ENCODE assay signal across 8 mouse cellular contexts in genomic region chr11:95824071-95824876, GRCm38 (mm10). TPM values are rescaled to one million over a fixed set of nuclear protein-coding genes. Genes with fewer than 3 reads are reported as not detected.
DNase-seq lines count a peak whose midpoint lies in the region; ATAC-seq and TF ChIP-seq lines count a peak whose summit lies in the region.

Gene Phospho1, plus strand, starts transcription at chr11:95824499.

- H3K9ac ChIP-seq in embryonic facial prominence, embryonic 15.5 days = peak within 1 kb of the TSS; percentile 50
- H3K9ac ChIP-seq in kidney, embryonic 15.5 days = peak within 1 kb of the TSS; percentile 61
- H3K9ac ChIP-seq in liver, embryonic 11.5 days (ENCODE audit: low read depth, low read length) = peak within 1 kb of the TSS; percentile 84
- peak within 1 kb of the TSS; percentile 54 for H3K9ac ChIP-seq in stomach, embryonic 14.5 days (replicated peaks; ENCODE audit: low read depth, low read length)

- no peak for TF ChIP-seq CTCF in bone marrow, adult 2 months (IDR thresholded peaks at IDR 0.05; ENCODE audit: control insufficient read depth, insufficient read depth, low read length)

- WGBS in bone marrow, adult 2 months = 1% methylated on average over 77 of the region's 78 CpGs
- under 1% methylated on average over 68 of the region's 78 CpGs for WGBS in embryonic facial prominence, embryonic 15.5 days
- WGBS in kidney, embryonic 15.5 days = under 1% methylated on average over 76 of the region's 78 CpGs
- WGBS in liver, embryonic 11.5 days = under 1% methylated on average over 78 of the region's 78 CpGs
- WGBS in stomach, embryonic 14.5 days = under 1% methylated on average over 77 of the region's 78 CpGs

- no peaks in the 10 kb centered on the region for H3K9me3 ChIP-seq in embryonic facial prominence, embryonic 15.5 days (replicated peaks)
- no peaks in the 10 kb centered on the region for H3K9me3 ChIP-seq in kidney, embryonic 15.5 days (replicated peaks)
- no peaks in the 10 kb centered on the region for H3K9me3 ChIP-seq in liver, embryonic 11.5 days (ENCODE audit: control insufficient read depth, low read length)
- no peaks in the 10 kb centered on the region for H3K9me3 ChIP-seq in stomach, embryonic 14.5 days (ENCODE audit: control insufficient read depth, low read depth, low read length)

- no peaks in the 10 kb centered on the region for H3K36me3 ChIP-seq in embryonic facial prominence, embryonic 15.5 days
- H3K36me3 ChIP-seq in kidney, embryonic 15.5 days = no peaks in the 10 kb centered on the region
- H3K36me3 ChIP-seq in liver, embryonic 11.5 days (ENCODE audit: control insufficient read depth, insufficient read depth, low read length) = no peaks in the 10 kb centered on the region
- H3K36me3 ChIP-seq in stomach, embryonic 14.5 days (ENCODE audit: control insufficient read depth, insufficient read depth, low read length) = no peaks in the 10 kb centered on the region

- peaks cover 46% of the 10 kb centered on the region for H3K27me3 ChIP-seq in embryonic facial prominence, embryonic 15.5 days
- H3K27me3 ChIP-seq in kidney, embryonic 15.5 days = peaks cover 54% of the 10 kb centered on the region
- peaks cover 21% of the 10 kb centered on the region for H3K27me3 ChIP-seq in liver, embryonic 11.5 days (replicated peaks; ENCODE audit: control insufficient read depth, insufficient read depth, low read length)
- peaks cover 26% of the 10 kb centered on the region for H3K27me3 ChIP-seq in stomach, embryonic 14.5 days (ENCODE audit: control insufficient read depth, insufficient read depth, low read length)

- TF ChIP-seq POLR2A in bone marrow, adult 2 months (IDR thresholded peaks at IDR 0.05; ENCODE audit: borderline replicate concordance, control insufficient read depth, low read depth, low read length) = peak; percentile 63; the same call in 1 of the 2 replicates

- H3K4me3 ChIP-seq in bone marrow, adult 2 months (replicated peaks; ENCODE audit: control insufficient read depth, low read depth, low read length) = peak within 1 kb of the TSS; percentile 90
- H3K4me3 ChIP-seq in embryonic facial prominence, embryonic 15.5 days (replicated peaks) = peak within 1 kb of the TSS; percentile 61
- peak within 1 kb of the TSS; percentile 67 for H3K4me3 ChIP-seq in kidney, embryonic 15.5 days (replicated peaks)
- H3K4me3 ChIP-seq in liver, embryonic 11.5 days (ENCODE audit: low read depth, low read length) = peak within 1 kb of the TSS; percentile 64
- H3K4me3 ChIP-seq in stomach, embryonic 14.5 days (ENCODE audit: low read depth, low read length) = peak within 1 kb of the TSS; percentile 54

- peak; percentile 93 for DNase-seq in A20 (ENCODE audit: low read depth, low spot score)
- peak; percentile 93 to 94 for DNase-seq in heart, adult 9 months (ENCODE audit: low spot score in 2 of 2)
- DNase-seq in liver, embryonic 11.5 days (ENCODE audit: low spot score) = peak; percentile 88
- DNase-seq in naive thymus-derived CD4-positive, alpha-beta T cell, adult 2 months (ENCODE audit: low read depth) = peak; percentile 90

- peak; percentile 93 for ATAC-seq in embryonic facial prominence, embryonic 15.5 days (ENCODE audit: insufficient number of reproducible peaks, low FRiP score, low TSS enrichment, low read depth)
- ATAC-seq in kidney, embryonic 15.5 days (replicated peaks; ENCODE audit: low FRiP score) = peak; percentile 98
- peak; percentile 96 for ATAC-seq in liver, embryonic 11.5 days (replicated peaks; ENCODE audit: low FRiP score)
- ATAC-seq in stomach, embryonic 14.5 days (ENCODE audit: insufficient number of reproducible peaks, insufficient read depth, low FRiP score, low read depth) = peak; percentile 95

- peaks cover 2% of the 10 kb centered on the region; the same call in 1 of the 2 replicates for H3K4me1 ChIP-seq in bone marrow, adult 2 months (ENCODE audit: control insufficient read depth, insufficient read depth, low read length)
- peaks cover 9% of the 10 kb centered on the region for H3K4me1 ChIP-seq in embryonic facial prominence, embryonic 15.5 days
- H3K4me1 ChIP-seq in kidney, embryonic 15.5 days = peaks cover 15% of the 10 kb centered on the region
- peaks cover 23% of the 10 kb centered on the region for H3K4me1 ChIP-seq in liver, embryonic 11.5 days (replicated peaks; ENCODE audit: control insufficient read depth, insufficient read depth, low read length)
- H3K4me1 ChIP-seq in stomach, embryonic 14.5 days (ENCODE audit: control insufficient read depth, insufficient read depth, low read length) = peaks cover 10% of the 10 kb centered on the region; the same call in 1 of the 2 replicates

- H3K4me2 ChIP-seq in embryonic facial prominence, embryonic 15.5 days (replicated peaks) = peak within 1 kb of the TSS; percentile 99
- H3K4me2 ChIP-seq in kidney, embryonic 15.5 days = peak within 1 kb of the TSS; percentile 95
- peak within 1 kb of the TSS; percentile 99 for H3K4me2 ChIP-seq in liver, embryonic 11.5 days
- peak within 1 kb of the TSS; percentile 99 for H3K4me2 ChIP-seq in stomach, embryonic 14.5 days (replicated peaks; ENCODE audit: low read depth, low read length)

- peak within 1 kb of the TSS; percentile 85 for H3K27ac ChIP-seq in bone marrow, adult 2 months (ENCODE audit: control insufficient read depth, insufficient read depth, low read depth, low read length, poor library complexity)
- no peak within 1 kb of the TSS for H3K27ac ChIP-seq in embryonic facial prominence, embryonic 15.5 days (replicated peaks)
- H3K27ac ChIP-seq in kidney, embryonic 15.5 days = 0 out of 2 replicates have a peak within 1 kb of the TSS, but pooled peaks have one; percentile 2
- H3K27ac ChIP-seq in liver, embryonic 11.5 days (ENCODE audit: low read depth, low read length) = peak within 1 kb of the TSS; percentile 71
- H3K27ac ChIP-seq in stomach, embryonic 14.5 days (ENCODE audit: low read length) = no peak within 1 kb of the TSS

RNA-seq across cellular contexts. Expression of gene Phospho1, which starts in this region (rescaled TPM):
- polyA plus RNA-seq in bone marrow, adult 2 months (2011; ENCODE audit: insufficient read depth, insufficient read length, low replicate concordance, missing spikeins) = 18.9 and 23.4 TPM in 2 replicates
- polyA plus RNA-seq in embryonic facial prominence, embryonic 15.5 days (2015; fragmentation: Nextera tagmentation; extraction: Ambion mirVana) = 8.3 and 9.1 TPM in 2 replicates
- polyA plus RNA-seq in kidney, embryonic 15.5 days (2015; fragmentation: Nextera tagmentation; extraction: Ambion mirVana) = 2.0 TPM in 1 of 2 replicates, not detected in the other
- 0.48 and 0.74 TPM in 2 replicates for polyA plus RNA-seq in liver, embryonic 11.5 days (2014; fragmentation: Nextera tagmentation; extraction: Ambion mirVana)
- not detected in 2 replicates for polyA plus RNA-seq in stomach, embryonic 14.5 days (2014; fragmentation: Nextera tagmentation; extraction: Ambion mirVana)

Comparison
In these comparisons a context has a peak if more than half of its experiments do, and no peak if none do; other contexts are left out.
1. Peak in DNase-seq, ATAC-seq, H3K4me3 ChIP-seq, H3K27ac ChIP-seq, H3K9ac ChIP-seq and H3K4me2 ChIP-seq in liver, embryonic 11.5 days; RNA of the gene not detected or under 1 TPM.
2. Peak in ATAC-seq, H3K4me3 ChIP-seq, H3K9ac ChIP-seq and H3K4me2 ChIP-seq in stomach, embryonic 14.5 days; RNA of the gene not detected or under 1 TPM.
3. H3K27ac ChIP-seq: peak in bone marrow, adult 2 months (single experiment) and kidney, embryonic 15.5 days (single experiment); none in embryonic facial prominence, embryonic 15.5 days (single experiment) and stomach, embryonic 14.5 days (single experiment).
4. Peak in every context shown above with its lines, with median percentiles within 50 percentile points of each other: DNase-seq, H3K4me3 ChIP-seq, ATAC-seq, H3K4me2 ChIP-seq and H3K9ac ChIP-seq.